Mouse (Mus musculus) thymus, adult 2 months (tissue): Measurements from ENCODE around the gene Fam20b.

Experiments
- CTCF ChIP-seq: fragments of 200-500 bp; IDR thresholded peaks from 2 replicates; pipeline ENCODE4 v1.5.1; 2012; ENCODE audit warnings: mild to moderate bottlenecking, control low read depth, low read length, moderate library complexity, borderline replicate concordance; ENCODE audit not compliant: control insufficient read depth, poor library complexity, insufficient read depth; ENCODE audit errors: extremely low read depth
- POLR2A ChIP-seq: fragments of 200-500 bp; IDR thresholded peaks from 2 replicates; pipeline ENCODE4 v1.6.1; 2012; ENCODE audit warnings: mild to moderate bottlenecking, low read length, control low read depth, moderate library complexity; ENCODE audit not compliant: control insufficient read depth, poor library complexity, insufficient read depth; ENCODE audit errors: extremely low read depth

GRCm38 (mm10) chr1:156654735-156655530 lies 64.0 kb downstream of the Fam20b start:
- TF ChIP-seq CTCF (no peak), POLR2A (no peak)
